Mouse (Mus musculus): ENCODE measurements at regions not wholly inside any gene's neighbourhood (a gene's known extent, or its start where the extent isn't known, plus 50 kb on each side); places are given as distances from the start of the nearest gene placed in this dataset.

DNA sequence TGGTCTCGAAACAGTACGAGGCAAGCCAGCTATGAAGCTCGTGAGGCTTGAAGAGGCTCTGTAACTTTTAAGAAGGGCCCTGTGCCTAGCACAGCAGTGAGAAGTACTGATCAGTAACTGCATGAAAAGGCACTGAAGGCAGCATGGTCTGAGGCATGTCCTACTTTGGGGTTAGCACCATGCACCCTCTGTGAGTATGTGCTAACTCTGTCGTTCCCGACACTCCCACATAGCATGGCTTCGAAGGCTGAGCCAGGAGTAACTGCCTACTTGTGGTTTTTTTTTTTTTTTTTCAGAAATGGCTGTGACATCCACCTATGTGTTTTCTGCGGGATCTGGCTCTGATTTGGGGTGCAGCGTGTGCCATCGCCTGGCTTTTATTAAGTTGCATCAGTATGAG lies 145.6 kb downstream of the Tm2d1 start:
- TF ChIP-seq CTCF (conservative IDR thresholded peaks at IDR 0.05; ENCODE audit: insufficient read depth, insufficient read length, low read depth, low read length) (no peak), POLR2A (IDR thresholded peaks at IDR 0.05; ENCODE audit: low read depth, low read length) (no peak)

Data from kidney, adult 2 months (tissue).